Mouse (Mus musculus): ENCODE results near the gene Rpl10a.

GRCm38 (mm10) chr17:28317725-28318124 lies 10.5 kb upstream of the Rpl10a start:
- no peak for TF ChIP-seq CTCF (IDR thresholded peaks at IDR 0.05; ENCODE audit: low read depth)
- TF ChIP-seq EP300 (IDR thresholded peaks at IDR 0.05; ENCODE audit: low read depth) = no peak
